Mouse (Mus musculus): ENCODE results near the gene Rxfp1.
A peak's percentile ranks its signal among the peaks of the same experiment; 100 is the strongest.

Rxfp1 gene

GRCm38 (mm10) chr3:79670556-79670955 is 67.1 kb downstream of the Rxfp1 start:
- DNase-seq = no peak

GRCm38 (mm10) chr3:79664787-79665408 is 72.8 kb downstream of the Rxfp1 start:
- DNase-seq = peak; percentile 78

GRCm38 (mm10) chr3:79656682-79657081 is 81.0 kb downstream of the Rxfp1 start:
- DNase-seq = peak; percentile 0

GRCm38 (mm10) chr3:79652129-79652528 is 85.6 kb downstream of the Rxfp1 start:
- DNase-seq = no peak

- peak; percentile 67 for DNase-seq
Observed at GRCm38 (mm10) chr3:79629416-79629730, 108.3 kb downstream of the Rxfp1 start, which contains the start of gene Etfdh. Etfdh (minus strand) TSS chr3:79629500.

GRCm38 (mm10) chr3:79628561-79629415 is 108.9 kb downstream of the Rxfp1 start, which contains the start of gene 4930579G24Rik:
4930579G24Rik (plus strand) TSS chr3:79629079.
- DNase-seq = peak; percentile 99

DNA sequence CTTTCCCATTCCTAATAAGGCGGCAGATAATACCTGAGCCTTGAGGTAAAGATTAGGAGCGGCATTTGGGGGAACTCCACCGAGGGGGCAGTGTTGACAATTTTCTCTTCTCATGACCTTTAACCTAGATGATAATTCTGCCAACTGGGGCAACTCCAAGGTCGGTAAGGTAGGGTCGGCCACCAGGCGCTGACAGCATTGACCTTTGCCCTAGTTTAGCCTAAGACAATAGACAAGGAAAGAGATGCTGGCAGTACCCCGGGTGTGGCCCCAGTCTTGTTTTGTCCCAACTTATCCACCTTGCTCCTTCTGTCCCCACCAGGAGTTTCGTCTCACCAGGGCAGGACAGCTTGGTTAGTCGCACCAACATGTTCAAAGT is 109.5 kb downstream of the Rxfp1 start:
- DNase-seq = no peak

DNA sequence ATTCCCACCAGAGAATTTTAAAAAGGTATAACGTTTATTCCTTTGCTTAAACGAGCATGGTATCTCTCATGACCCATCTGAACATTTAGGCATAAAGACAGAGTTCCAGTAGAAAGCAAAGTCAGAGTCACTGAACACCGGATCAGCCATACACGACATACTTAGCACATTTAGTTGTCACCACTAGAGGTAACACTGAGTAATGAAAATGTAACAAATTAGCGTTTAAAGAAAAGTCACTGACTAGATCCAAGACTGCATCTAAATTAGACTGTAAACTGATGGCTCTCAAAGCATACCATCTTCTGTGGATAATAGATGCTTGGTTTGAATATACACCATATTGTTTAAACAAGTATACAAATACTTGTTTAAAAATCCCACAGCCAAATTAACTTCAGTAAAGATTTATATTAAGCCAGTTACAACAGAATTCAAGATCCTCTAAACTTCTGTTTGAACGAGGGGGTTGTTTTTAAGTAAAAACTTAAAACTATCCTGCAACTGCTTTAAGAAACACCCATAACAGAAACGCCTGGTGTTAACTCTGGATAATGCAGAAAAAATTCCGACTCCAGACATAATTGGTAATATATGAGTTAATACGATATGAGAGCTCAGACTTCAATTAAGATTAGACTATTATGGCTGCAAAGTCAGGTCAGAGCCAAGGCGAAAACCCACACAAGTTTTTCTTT is 110.0 kb downstream of the Rxfp1 start:
- DNase-seq = no peak

GRCm38 (mm10) chr3:79609886-79610285 is 127.8 kb downstream of the Rxfp1 start:
- no peak for DNase-seq

- no peak for DNase-seq
Observed at GRCm38 (mm10) chr3:79595468-79595867, 142.2 kb downstream of the Rxfp1 start.

- DNase-seq = no peak
Observed at GRCm38 (mm10) chr3:79591793-79592471, 145.7 kb downstream of the Rxfp1 start.
